Mouse (Mus musculus) kidney, adult 2 months (tissue): Measurements from ENCODE around the gene Pde4d.

ENCODE experiments used
- CTCF ChIP-seq: fragments of 200-500 bp; conservative IDR thresholded peaks from 2 replicates; pipeline ENCODE4 v1.5.1; 2011; ENCODE audit warnings: low read depth, mild to moderate bottlenecking, control low read depth, low read length, moderate library complexity, mixed read lengths; ENCODE audit not compliant: insufficient read depth, insufficient read length
- POLR2A ChIP-seq: fragments of 200-500 bp; IDR thresholded peaks from one replicate; pipeline ENCODE4 v1.6.1; 2011; ENCODE audit warnings: low read depth, low read length, control low read depth

DNA sequence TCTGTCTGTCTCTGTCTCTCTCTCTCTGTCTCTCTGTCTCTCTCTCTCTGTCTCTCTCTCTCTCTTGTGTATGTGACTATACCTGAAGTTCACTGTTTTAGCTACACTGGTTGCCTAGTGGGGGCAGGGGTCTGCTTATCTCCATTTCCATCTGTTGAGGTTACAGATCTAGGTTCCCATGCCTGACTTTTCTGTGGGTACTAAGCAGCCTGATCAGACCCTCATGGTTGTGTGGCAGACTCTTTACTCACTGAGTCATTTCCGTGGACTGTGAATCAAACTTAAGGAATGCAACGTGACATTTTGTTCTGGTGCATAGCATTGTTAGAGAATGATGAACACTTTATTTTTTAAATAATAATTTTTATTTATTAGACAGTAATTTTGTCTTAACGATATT, 264.3 kb downstream of the Pde4d start:
- TF ChIP-seq POLR2A, result no peak
- TF ChIP-seq CTCF, result no peak
